Mouse (Mus musculus) liver, embryonic 14.5 days (tissue): Measurements from ENCODE around the gene Cand1. TPM values are rescaled to one million over a fixed set of nuclear protein-coding genes. Genes with fewer than 3 reads are reported as not detected.
A peak's percentile ranks its signal among the peaks of the same experiment; 100 is the strongest.

Source experiments
- ATAC-seq: fragments of 200-750 bp; cut with Nextera tagmentation; 2 replicates; pipeline ENCODE4 v1.8.0; 2017; ENCODE audit warnings: moderate number of reproducible peaks, mild to moderate bottlenecking, moderate library complexity; ENCODE audit not compliant: insufficient read depth
- DNase-seq, 3 experiments: peaks; one replicate each; pipeline ENCODE4 v3.0.0-alpha.2; 2012 to 2013; ENCODE audit warnings: low read depth in 3 of 3, low spot score in 3 of 3
- H3K27ac ChIP-seq: fragments of 300-500 bp; sonication (generic); 2 replicates; pipeline ENCODE4 v1.5.1; 2014; ENCODE audit warnings: moderate library complexity, mild to moderate bottlenecking, control low read depth, inconsistent platforms
- H3K27me3 ChIP-seq: fragments of 300-500 bp; sonication (generic); 2 replicates; pipeline ENCODE4 v1.6.1; 2014; ENCODE audit warnings: mild to moderate bottlenecking, low read length, moderate library complexity; ENCODE audit not compliant: control insufficient read depth, insufficient read depth
- H3K36me3 ChIP-seq: fragments of 300-500 bp; sonication (generic); replicated peaks from 2 replicates; pipeline ENCODE4 v1.6.1; 2014; ENCODE audit warnings: low read depth; ENCODE audit not compliant: control insufficient read depth, insufficient read depth
- H3K4me1 ChIP-seq, 2 experiments: fragments of 200-500 bp in 1 of 2; fragments of 300-500 bp in 1 of 2; sonication (generic) in 1 of 2; replicated peaks; 2 replicates each; pipeline ENCODE4 v1.6.1; 2012 to 2014; ENCODE audit warnings: antibody characterized with exemption in 1 of 2, inconsistent platforms in 1 of 2, low read length in 1 of 2; ENCODE audit not compliant: control insufficient read depth in 2 of 2, insufficient read depth in 2 of 2
- H3K4me2 ChIP-seq: fragments of 300-500 bp; sonication (generic); 2 replicates; pipeline ENCODE4 v1.6.1; 2014; ENCODE audit warnings: low read depth, mild to moderate bottlenecking, control low read depth, moderate library complexity
- H3K4me3 ChIP-seq, 2 experiments: fragments of 200-500 bp in 1 of 2; fragments of 300-500 bp in 1 of 2; sonication (generic) in 1 of 2; 2 replicates each; pipeline ENCODE4 v1.5.1; 2012 to 2014; ENCODE audit warnings: low read depth in 2 of 2, low read length in 2 of 2, mild to moderate bottlenecking in 2 of 2, control low read depth in 1 of 2, inconsistent platforms in 1 of 2, moderate library complexity in 1 of 2; ENCODE audit not compliant: insufficient read depth in 1 of 2
- H3K9ac ChIP-seq: fragments of 300-500 bp; sonication (generic); replicated peaks from 2 replicates; pipeline ENCODE4 v1.6.1; 2014; ENCODE audit warnings: mild to moderate bottlenecking, control low read depth, moderate library complexity
- H3K9me3 ChIP-seq: fragments of 300-500 bp; sonication (generic); 2 replicates; pipeline ENCODE4 v1.6.1; 2016; ENCODE audit warnings: low read length, mixed read lengths; ENCODE audit not compliant: control insufficient read depth
- CTCF ChIP-seq: IDR thresholded peaks from 2 replicates; pipeline ENCODE4 v1.5.1; 2016; ENCODE audit warnings: antibody characterized with exemption, low read depth, control low read depth
- EP300 ChIP-seq: IDR thresholded peaks from 2 replicates; pipeline ENCODE4 v1.6.1; 2016; ENCODE audit warnings: antibody characterized with exemption, low read depth
- WGBS: fragments of 180-500 bp; shearing (Covaris S2); extraction: QIAGEN DNeasy Blood & Tissue Kit; methylation state at CpG from one replicate; pipeline ENCODE4 v1.1.7; 2014; ENCODE audit not compliant: insufficient replicate concordance; 5-methylcytosine and 5-hydroxymethylcytosine counted together
- polyA plus RNA-seq, 2 experiments: library from polyadenylated mRNA; depleted of rRNA in 1 of 2; stranded (reverse) in 1 of 2; unstranded in 1 of 2; fragments of >200 nt; fragmentation: Nextera tagmentation in 1 of 2; extraction: Ambion mirVana in 1 of 2; gene quantifications; 2 replicates each; pipeline versions ENCODE4 v1.2.1 to v1.2.3; 2012 to 2014

Gene Cand1
- polyA plus RNA-seq, 2 experiments, result 10.9 to 22.8 TPM

GRCm38 (mm10) chr10:119244146-119244545, 4.3 kb upstream of the Cand1 start:
- H3K4me3 ChIP-seq, result no peak overlapping the region
- no peak overlapping the region for H3K9ac ChIP-seq
- H3K36me3 ChIP-seq, result no peaks in the 10 kb centered on the region
- 83% methylated on average over 14 of the region's 14 CpGs for WGBS
- ATAC-seq (no peak), DNase-seq (no peak)
- no peak overlapping the region for H3K4me2 ChIP-seq
- H3K9me3 ChIP-seq, result no peaks in the 10 kb centered on the region
- H3K27me3 ChIP-seq, result no peaks in the 10 kb centered on the region
- H3K27ac ChIP-seq, result no peak overlapping the region
- TF ChIP-seq CTCF, result no peak
- TF ChIP-seq EP300, result no peak
- H3K4me1 ChIP-seq, result peaks cover 0 to 5% of the 10 kb centered on the region in 2 experiments; a peak in 2 of 4 replicates

DNA sequence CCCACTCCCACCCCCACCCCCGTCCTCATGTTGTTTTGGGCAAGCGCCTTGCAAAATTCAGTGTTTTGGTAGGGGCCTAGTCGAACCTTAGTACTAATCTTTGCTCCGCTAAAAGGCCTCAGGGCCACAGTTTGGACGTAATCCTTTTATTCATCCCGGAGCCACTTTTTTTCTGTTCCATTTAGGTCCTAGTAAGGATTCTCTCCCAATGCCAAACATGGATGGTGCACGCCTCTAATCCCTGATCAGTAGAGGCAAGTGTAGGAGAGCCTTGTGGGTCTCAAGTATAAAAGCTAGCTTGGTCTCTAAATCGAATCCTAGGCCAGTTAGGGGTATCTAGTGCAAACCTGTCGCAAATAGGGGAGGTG, 851 bp upstream of the Cand1 start:
- 6% methylated on average over 9 of the region's 9 CpGs for WGBS
- no peak for TF ChIP-seq CTCF
- TF ChIP-seq EP300, result no peak
- Histone ChIP-seq H3K4me3 (peak overlapping the region; percentile 89 to 90), H3K9ac (peak overlapping the region; percentile 66), H3K4me2 (peak overlapping the region; percentile 69), H3K27me3 (no peaks in the 10 kb centered on the region), H3K4me1 (peaks cover 0 to 10% of the 10 kb centered on the region in 2 experiments), H3K9me3 (no peaks in the 10 kb centered on the region), H3K36me3 (peaks cover 3% of the 10 kb centered on the region), H3K27ac (no peak overlapping the region)
- no peak for DNase-seq
- no peak for ATAC-seq

DNA sequence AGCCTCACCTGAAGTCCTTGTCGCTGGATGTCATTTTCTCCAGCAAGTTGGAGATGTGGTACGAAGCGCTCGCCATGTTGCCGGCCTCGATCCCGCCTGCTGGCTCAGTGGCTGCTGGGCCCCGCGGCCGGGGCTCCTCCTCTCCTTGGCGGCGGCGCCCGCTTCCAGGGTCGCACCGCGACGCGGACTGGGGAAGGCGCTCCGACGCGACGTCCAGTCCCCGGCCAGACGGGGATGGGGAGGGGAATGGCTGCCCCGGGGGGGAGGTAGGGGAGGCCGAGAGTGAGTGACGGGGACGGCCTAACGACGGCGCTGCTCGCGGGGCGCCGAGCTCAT, 254 bp downstream of the Cand1 start:
- Histone ChIP-seq H3K4me2 (peak overlapping the region; percentile 90), H3K9ac (peak overlapping the region; percentile 93), H3K27ac (peak overlapping the region; percentile 45), H3K4me3 (peak overlapping the region; percentile 86 to 89), H3K9me3 (no peaks in the 10 kb centered on the region), H3K4me1 (peaks cover 0 to 10% of the 10 kb centered on the region in 2 experiments), H3K27me3 (no peaks in the 10 kb centered on the region), H3K36me3 (peaks cover 7% of the 10 kb centered on the region)
- TF ChIP-seq CTCF (no peak), EP300 (no peak)
- WGBS, result 1% methylated on average over 23 of the region's 37 CpGs
- DNase-seq (peak in 1 of 3 experiments; percentile 5), ATAC-seq (peak; percentile 36)

DNA sequence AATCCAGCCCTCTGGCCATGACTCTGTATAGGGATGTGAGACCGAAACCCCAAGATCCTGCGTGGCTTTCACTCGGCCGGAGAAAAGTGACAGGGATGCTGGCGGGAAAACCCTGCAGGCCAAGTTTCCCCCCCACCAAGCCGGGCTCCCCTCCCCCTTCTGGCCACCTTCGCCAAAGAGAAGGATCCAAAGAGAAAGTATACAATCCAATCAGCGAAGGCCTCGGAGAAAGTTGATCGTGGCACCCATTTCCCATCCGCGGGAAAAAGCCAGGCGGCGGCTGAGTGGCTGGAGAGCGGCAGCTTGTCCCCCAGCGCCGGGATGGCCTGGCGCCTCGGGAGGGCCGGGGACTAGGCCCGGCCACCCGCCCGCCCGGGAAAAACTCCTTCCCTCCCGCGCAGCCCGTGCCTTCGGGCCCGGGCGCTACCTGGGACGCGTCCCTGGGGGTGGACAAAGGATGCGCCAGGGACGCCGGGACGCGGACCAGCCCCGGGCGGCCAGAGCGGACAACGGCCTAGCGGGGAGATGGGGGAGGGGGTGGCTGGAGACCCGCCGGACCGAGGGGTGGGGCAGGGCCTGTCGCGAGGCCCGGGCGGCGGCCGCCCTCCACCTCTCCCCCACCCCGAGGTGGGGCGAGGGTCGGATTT, 747 bp downstream of the Cand1 start:
- WGBS, result under 1% methylated on average over 50 of the region's 54 CpGs
- no peaks in the 10 kb centered on the region for H3K9me3 ChIP-seq
- 0 out of 2 replicates have a peak, but pooled peaks have one; percentile 2 for TF ChIP-seq CTCF
- no peak for TF ChIP-seq EP300
- no peaks in the 10 kb centered on the region for H3K27me3 ChIP-seq
- peaks cover 7% of the 10 kb centered on the region for H3K36me3 ChIP-seq
- peaks cover 0 to 10% of the 10 kb centered on the region in 2 experiments for H3K4me1 ChIP-seq
- H3K9ac ChIP-seq, result peak overlapping the region; percentile 93
- peak in 2 of 3 experiments; percentile 7 to 16 for DNase-seq
- peak overlapping the region; percentile 90 for H3K4me2 ChIP-seq
- peak overlapping the region; percentile 45 for H3K27ac ChIP-seq
- ATAC-seq, result peak; percentile 3
- H3K4me3 ChIP-seq, result peak overlapping the region; percentile 86 to 89

GRCm38 (mm10) chr10:119231526-119231925, 8.3 kb downstream of the Cand1 start:
- TF ChIP-seq CTCF (no peak), EP300 (no peak)
- H3K27me3 ChIP-seq, result no peaks in the 10 kb centered on the region
- H3K9ac ChIP-seq, result no peak overlapping the region
- H3K4me3 ChIP-seq, result no peak overlapping the region
- no peak overlapping the region for H3K27ac ChIP-seq
- H3K4me1 ChIP-seq, result peaks cover 0 to 11% of the 10 kb centered on the region in 2 experiments; a peak in 2 of 4 replicates
- WGBS, result 74% methylated on average over 5 of the region's 5 CpGs
- ATAC-seq, result no peak
- no peak overlapping the region for H3K4me2 ChIP-seq
- no peaks in the 10 kb centered on the region for H3K9me3 ChIP-seq
- peaks cover 7% of the 10 kb centered on the region; the same call in 1 of the 2 replicates for H3K36me3 ChIP-seq
- no peak for DNase-seq
